Mouse (Mus musculus): ENCODE data around the gene Gramd1b. TPM values are rescaled to one million over a fixed set of nuclear protein-coding genes. Genes with fewer than 3 reads are reported as not detected.

Gramd1b gene
- total RNA-seq, 1 experiment from 2014 or later: 27.5 TPM

- no peak for ATAC-seq (replicated peaks in 1 of 2; ENCODE audit: insufficient read depth in 1 of 2, low FRiP score in 2 of 2, low TSS enrichment in 1 of 2, low read depth in 1 of 2, poor library complexity in 2 of 2, severe bottlenecking in 2 of 2)
Measured at GRCm38 (mm10) chr9:40249106-40249505, 282.1 kb downstream of the Gramd1b start.

GRCm38 (mm10) chr9:40246702-40247101 lies 284.5 kb downstream of the Gramd1b start:
- no peak for ATAC-seq (replicated peaks in 1 of 2; ENCODE audit: insufficient read depth in 1 of 2, low FRiP score in 2 of 2, low TSS enrichment in 1 of 2, low read depth in 1 of 2, poor library complexity in 2 of 2, severe bottlenecking in 2 of 2)

GRCm38 (mm10) chr9:40245974-40246665 lies 285.1 kb downstream of the Gramd1b start:
- no peak for ATAC-seq (replicated peaks in 1 of 2; ENCODE audit: insufficient read depth in 1 of 2, low FRiP score in 2 of 2, low TSS enrichment in 1 of 2, low read depth in 1 of 2, poor library complexity in 2 of 2, severe bottlenecking in 2 of 2)

- no peak for ATAC-seq (replicated peaks in 1 of 2; ENCODE audit: insufficient read depth in 1 of 2, low FRiP score in 2 of 2, low TSS enrichment in 1 of 2, low read depth in 1 of 2, poor library complexity in 2 of 2, severe bottlenecking in 2 of 2)
Measured at GRCm38 (mm10) chr9:40245466-40245865, 285.7 kb downstream of the Gramd1b start.

Other genes starting within 250 kb of the Gramd1b start
- gene Gm21915, start 139.2 kb upstream of the Gramd1b start, total RNA-seq (2017): not detected in 2 replicates
- 0.25 TPM in 1 of 2 replicates, not detected in the other for gene Clmp, start 154.6 kb upstream of the Gramd1b start, total RNA-seq (2017)